Mouse (Mus musculus): ENCODE measurements at regions not wholly inside any gene's neighbourhood (a gene's known extent, or its start where the extent isn't known, plus 50 kb on each side); places are given as distances from the start of the nearest gene placed in this dataset.

GRCm38 (mm10) chr10:125725681-125726139 lies 240.3 kb upstream of the Lrig3 start:
- DNase-seq (ENCODE audit: low spot score): no peak

- DNase-seq (ENCODE audit: low spot score): no peak
These were observed 239.4 kb upstream of the Lrig3 start for GRCm38 (mm10) chr10:125726546-125726945.

GRCm38 (mm10) chr10:125735744-125736494 lies 230.0 kb upstream of the Lrig3 start:
- DNase-seq (ENCODE audit: low spot score): no peak

- DNase-seq (ENCODE audit: low spot score): no peak
These were observed 222.8 kb upstream of the Lrig3 start for GRCm38 (mm10) chr10:125743181-125743580.

GRCm38 (mm10) chr10:125749031-125749585 lies 216.9 kb upstream of the Lrig3 start:
- DNase-seq (ENCODE audit: low spot score): no peak

GRCm38 (mm10) chr10:125752506-125753218 lies 213.3 kb upstream of the Lrig3 start:
- no peak for DNase-seq (ENCODE audit: low spot score)

GRCm38 (mm10) chr10:125759171-125759570 lies 206.8 kb upstream of the Lrig3 start:
- no peak for DNase-seq (ENCODE audit: low spot score)

GRCm38 (mm10) chr10:125762367-125763068 lies 203.4 kb upstream of the Lrig3 start:
- DNase-seq (ENCODE audit: low spot score): no peak

GRCm38 (mm10) chr10:125764402-125765102 lies 201.4 kb upstream of the Lrig3 start:
- no peak for DNase-seq (ENCODE audit: low spot score)

GRCm38 (mm10) chr10:125765103-125765820 lies 200.7 kb upstream of the Lrig3 start:
- no peak for DNase-seq (ENCODE audit: low spot score)

GRCm38 (mm10) chr10:125768281-125768680 lies 197.7 kb upstream of the Lrig3 start:
- DNase-seq (ENCODE audit: low spot score): no peak

GRCm38 (mm10) chr10:125773541-125773940 lies 192.4 kb upstream of the Lrig3 start:
- DNase-seq (ENCODE audit: low spot score): no peak

- DNase-seq (ENCODE audit: low spot score): no peak
These were observed 183.5 kb upstream of the Lrig3 start for GRCm38 (mm10) chr10:125782486-125782885.

- no peak for DNase-seq (ENCODE audit: low spot score)
These were observed 181.1 kb upstream of the Lrig3 start for GRCm38 (mm10) chr10:125784896-125785295.

- no peak for DNase-seq (ENCODE audit: low spot score)
These were observed 180.3 kb upstream of the Lrig3 start for GRCm38 (mm10) chr10:125785448-125786196.

- DNase-seq (ENCODE audit: low spot score): no peak
These were observed 179.6 kb upstream of the Lrig3 start for GRCm38 (mm10) chr10:125786197-125786879.

GRCm38 (mm10) chr10:125786880-125787337 lies 179.1 kb upstream of the Lrig3 start:
- DNase-seq (ENCODE audit: low spot score): no peak

GRCm38 (mm10) chr10:125787441-125788060 lies 178.4 kb upstream of the Lrig3 start:
- no peak for DNase-seq (ENCODE audit: low spot score)

GRCm38 (mm10) chr10:125788262-125788661 lies 177.7 kb upstream of the Lrig3 start:
- DNase-seq (ENCODE audit: low spot score): no peak
